Mouse (Mus musculus) midbrain, postnatal 0 days (tissue): ENCODE measurements around the gene Taf1. TPM values are rescaled to one million over a fixed set of nuclear protein-coding genes. Genes with fewer than 3 reads are reported as not detected.

Source experiments
- ATAC-seq: fragments of 200-750 bp; cut with Nextera tagmentation; 2 replicates; pipeline ENCODE4 v1.8.0; 2017; ENCODE audit warnings: moderate number of reproducible peaks, mild to moderate bottlenecking, moderate TSS enrichment, moderate library complexity; ENCODE audit not compliant: low FRiP score
- DNase-seq: peaks from one replicate; pipeline ENCODE4 v3.0.0-alpha.2; 2015; ENCODE audit warnings: low spot score
- H3K27ac ChIP-seq: fragments of 300-500 bp; sonication (generic); 2 replicates; pipeline ENCODE4 v1.5.1; 2014; ENCODE audit warnings: low read depth, mild to moderate bottlenecking, low read length, mixed read lengths
- H3K27me3 ChIP-seq: fragments of 300-500 bp; sonication (generic); 2 replicates; pipeline ENCODE4 v1.6.1; 2014; ENCODE audit warnings: low read length, control low read depth, mixed read lengths; ENCODE audit not compliant: insufficient read depth
- H3K36me3 ChIP-seq: fragments of 300-500 bp; sonication (generic); 2 replicates; pipeline ENCODE4 v1.6.1; 2014; ENCODE audit warnings: low read length, control low read depth, mixed read lengths; ENCODE audit not compliant: insufficient read depth
- H3K4me1 ChIP-seq: fragments of 300-500 bp; sonication (generic); 2 replicates; pipeline ENCODE4 v1.6.1; 2014; ENCODE audit warnings: mild to moderate bottlenecking, control low read depth, antibody characterized with exemption, low read length, mixed read lengths; ENCODE audit not compliant: insufficient read depth
- H3K4me2 ChIP-seq: fragments of 300-500 bp; sonication (generic); 2 replicates; pipeline ENCODE4 v1.6.1; 2014; ENCODE audit warnings: low read depth, mild to moderate bottlenecking, low read length, mixed read lengths; ENCODE audit not compliant: poor library complexity, severe bottlenecking
- H3K4me3 ChIP-seq: fragments of 300-500 bp; sonication (generic); 2 replicates; pipeline ENCODE4 v1.5.1; 2014; ENCODE audit warnings: low read depth, mild to moderate bottlenecking, low read length, moderate library complexity
- H3K9ac ChIP-seq: fragments of 300-500 bp; sonication (generic); replicated peaks from 2 replicates; pipeline ENCODE4 v1.6.1; 2014; ENCODE audit warnings: mild to moderate bottlenecking, low read length, moderate library complexity, mixed read lengths; ENCODE audit not compliant: poor library complexity, severe bottlenecking
- H3K9me3 ChIP-seq: fragments of 300-500 bp; sonication (generic); 2 replicates; pipeline ENCODE4 v1.6.1; 2016; ENCODE audit warnings: low read length, control low read depth
- CTCF ChIP-seq: IDR thresholded peaks from 2 replicates; pipeline ENCODE4 v1.5.1; 2016; ENCODE audit warnings: antibody characterized with exemption, mild to moderate bottlenecking
- WGBS: fragments of 180-500 bp; shearing (Covaris S2); extraction: QIAGEN DNeasy Blood & Tissue Kit; methylation state at CpG from one replicate; pipeline ENCODE4 v1.1.7; 2014; 5-methylcytosine and 5-hydroxymethylcytosine counted together
- polyA plus RNA-seq: library from polyadenylated mRNA; unstranded; fragments of >200 nt; fragmentation: Nextera tagmentation; extraction: Ambion mirVana; gene quantifications from 2 replicates; pipeline ENCODE4 v1.2.1, GENCODE M21; 2015
- total RNA-seq: library from RNA; depleted of rRNA; stranded (reverse); fragments of >200 nt; gene quantifications from 2 replicates; pipeline ENCODE4 v1.2.3, GENCODE M21; 2014

Gene Taf1
- total and polyA plus RNA-seq, 2 experiments from 2014 or later = 13.4 to 25.6 TPM

DNA sequence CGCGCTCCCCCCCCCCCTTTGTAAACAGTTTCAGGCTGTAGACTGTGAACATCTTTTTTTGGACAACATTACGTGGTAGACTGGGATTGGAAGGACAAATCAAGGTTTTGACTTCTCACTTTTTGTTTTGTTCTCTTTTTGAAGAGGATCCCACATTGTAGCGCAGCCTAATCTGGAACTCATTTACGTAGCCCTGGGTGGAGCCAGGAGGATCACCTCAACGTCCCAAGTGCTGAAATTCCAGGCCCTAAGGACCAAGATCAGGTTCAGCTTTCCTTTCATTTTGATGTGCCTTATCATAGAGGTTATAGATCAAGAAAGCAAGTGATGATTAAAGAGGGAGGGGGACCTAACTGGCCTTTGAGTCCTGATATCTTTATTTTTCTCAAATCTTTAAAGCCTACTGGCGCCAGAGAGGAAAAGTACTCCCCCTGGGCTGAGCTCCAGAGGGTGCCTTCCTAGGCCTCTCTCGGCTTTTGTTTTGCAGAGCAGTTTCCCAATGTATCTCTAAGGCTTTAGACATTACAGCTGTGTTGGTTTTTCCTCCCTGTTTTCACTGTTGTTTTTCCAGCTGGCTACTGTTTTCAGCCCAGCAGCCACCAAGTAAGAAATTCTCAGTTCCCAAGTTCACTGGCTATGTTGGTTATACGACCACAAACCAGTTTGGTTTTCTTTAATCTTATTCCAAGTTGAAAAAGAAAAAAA is 104.4 kb downstream of the Taf1 start:
- WGBS = 34% methylated on average over 7 of the region's 9 CpGs
- DNase-seq (no peak), ATAC-seq (no peak)
- H3K9me3 ChIP-seq = no peaks in the 10 kb centered on the region
- peaks cover 3% of the 10 kb centered on the region; the same call in 1 of the 2 replicates for H3K27me3 ChIP-seq
- H3K4me1 ChIP-seq = no peaks in the 10 kb centered on the region
- no peak overlapping the region for H3K4me2 ChIP-seq
- H3K36me3 ChIP-seq = no peaks in the 10 kb centered on the region
- no peak overlapping the region for H3K27ac ChIP-seq
- no peak for TF ChIP-seq CTCF
- H3K4me3 ChIP-seq = no peak overlapping the region
- H3K9ac ChIP-seq = no peak overlapping the region

DNA sequence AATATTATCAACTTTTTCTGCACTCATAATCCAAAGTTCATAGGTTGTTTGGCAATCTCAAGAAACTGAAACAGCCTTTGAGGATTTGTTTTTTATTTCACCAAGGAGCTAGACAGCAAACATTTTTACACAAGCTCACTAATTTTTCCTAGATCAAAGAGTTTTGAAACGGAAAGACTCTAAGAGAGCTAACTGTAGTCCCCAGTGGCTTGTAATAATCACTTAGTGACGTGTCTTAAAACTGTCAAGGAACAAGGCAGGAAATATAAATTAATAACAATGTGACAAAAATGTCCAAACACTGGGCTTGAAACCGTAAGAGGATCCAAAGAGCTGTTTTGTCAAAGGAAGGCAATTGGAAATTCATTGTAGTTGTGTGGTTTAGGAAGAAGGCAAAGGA is 106.3 kb downstream of the Taf1 start:
- Histone ChIP-seq H3K27ac (no peak overlapping the region), H3K27me3 (peaks cover 3% of the 10 kb centered on the region; the same call in 1 of the 2 replicates), H3K9ac (no peak overlapping the region), H3K36me3 (no peaks in the 10 kb centered on the region), H3K9me3 (no peaks in the 10 kb centered on the region), H3K4me1 (no peaks in the 10 kb centered on the region), H3K4me3 (peak overlapping the region; percentile 59; the same call in 1 of the 2 replicates), H3K4me2 (peak overlapping the region; percentile 42)
- 29% methylated on average over 3 of the region's 3 CpGs for whole genome bisulfite sequencing
- ATAC-seq (no peak), DNase-seq (no peak)
- TF ChIP-seq CTCF = no peak

DNA sequence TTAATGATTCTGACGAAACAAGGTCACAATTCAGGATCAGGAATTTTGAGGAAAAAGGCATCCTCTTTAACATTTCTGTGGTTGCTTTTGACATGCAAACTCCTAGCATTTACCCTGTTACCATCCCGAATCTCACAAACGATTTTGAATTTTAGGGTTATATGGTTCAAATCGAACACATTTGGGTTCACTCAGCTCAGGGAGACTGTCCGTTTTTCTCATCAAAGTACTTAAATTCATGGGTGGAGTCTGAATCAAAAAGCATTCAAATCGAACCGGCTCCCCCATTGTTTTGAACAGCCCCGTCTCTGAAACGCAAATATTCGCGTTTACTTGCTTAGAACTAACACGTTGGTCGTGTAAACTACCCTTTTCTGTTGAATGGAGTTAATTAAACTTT is 106.8 kb downstream of the Taf1 start:
- no peak for ATAC-seq
- Histone ChIP-seq H3K4me3 (peak overlapping the region; percentile 59), H3K36me3 (no peaks in the 10 kb centered on the region), H3K9me3 (no peaks in the 10 kb centered on the region), H3K4me2 (peak overlapping the region; percentile 42), H3K9ac (no peak overlapping the region), H3K27me3 (peaks cover 3% of the 10 kb centered on the region; the same call in 1 of the 2 replicates), H3K4me1 (no peaks in the 10 kb centered on the region), H3K27ac (no peak overlapping the region)
- 18% methylated on average over 13 of the region's 13 CpGs for WGBS
- no peak for TF ChIP-seq CTCF
- DNase-seq = no peak

DNA sequence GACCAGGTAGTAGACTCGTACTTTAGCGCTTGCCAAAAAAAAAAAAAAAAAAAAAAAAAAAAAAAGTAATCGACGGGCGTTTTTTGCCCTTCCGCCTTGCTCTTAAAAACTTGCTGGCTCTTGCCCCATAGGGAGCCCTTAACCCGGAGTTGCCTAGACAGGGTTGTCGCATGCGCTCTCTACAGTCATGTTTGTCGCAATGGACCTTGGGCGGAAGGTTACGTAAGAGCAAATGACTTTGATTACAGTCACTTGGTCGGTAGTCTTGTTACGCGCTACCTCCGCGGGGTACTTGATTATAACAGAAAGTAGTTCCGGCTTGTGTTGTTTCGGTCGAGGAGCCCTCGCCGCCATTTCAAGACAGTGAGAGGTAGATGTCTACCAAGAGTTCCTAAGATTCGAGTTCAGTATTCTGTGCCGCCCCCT is 107.2 kb downstream of the Taf1 start, which contains the start of gene Ogt:
Gene Ogt (plus strand): TSS at position 320 of the 426 bp plus-strand sequence.
- DNase-seq = peak; percentile 97
- no peak for TF ChIP-seq CTCF
- no peaks in the 10 kb centered on the region for H3K9me3 ChIP-seq
- peak within 1 kb of the TSS; percentile 59 for H3K4me3 ChIP-seq
- peak; percentile 90 for ATAC-seq
- H3K27ac ChIP-seq = peak within 1 kb of the TSS; percentile 86
- H3K4me1 ChIP-seq = no peaks in the 10 kb centered on the region
- 13% methylated on average over 24 of the region's 24 CpGs for WGBS
- H3K4me2 ChIP-seq = peak within 1 kb of the TSS; percentile 51
- H3K27me3 ChIP-seq = peaks cover 3% of the 10 kb centered on the region; the same call in 1 of the 2 replicates
- peak within 1 kb of the TSS; percentile 74 for H3K9ac ChIP-seq
- no peaks in the 10 kb centered on the region for H3K36me3 ChIP-seq

DNA sequence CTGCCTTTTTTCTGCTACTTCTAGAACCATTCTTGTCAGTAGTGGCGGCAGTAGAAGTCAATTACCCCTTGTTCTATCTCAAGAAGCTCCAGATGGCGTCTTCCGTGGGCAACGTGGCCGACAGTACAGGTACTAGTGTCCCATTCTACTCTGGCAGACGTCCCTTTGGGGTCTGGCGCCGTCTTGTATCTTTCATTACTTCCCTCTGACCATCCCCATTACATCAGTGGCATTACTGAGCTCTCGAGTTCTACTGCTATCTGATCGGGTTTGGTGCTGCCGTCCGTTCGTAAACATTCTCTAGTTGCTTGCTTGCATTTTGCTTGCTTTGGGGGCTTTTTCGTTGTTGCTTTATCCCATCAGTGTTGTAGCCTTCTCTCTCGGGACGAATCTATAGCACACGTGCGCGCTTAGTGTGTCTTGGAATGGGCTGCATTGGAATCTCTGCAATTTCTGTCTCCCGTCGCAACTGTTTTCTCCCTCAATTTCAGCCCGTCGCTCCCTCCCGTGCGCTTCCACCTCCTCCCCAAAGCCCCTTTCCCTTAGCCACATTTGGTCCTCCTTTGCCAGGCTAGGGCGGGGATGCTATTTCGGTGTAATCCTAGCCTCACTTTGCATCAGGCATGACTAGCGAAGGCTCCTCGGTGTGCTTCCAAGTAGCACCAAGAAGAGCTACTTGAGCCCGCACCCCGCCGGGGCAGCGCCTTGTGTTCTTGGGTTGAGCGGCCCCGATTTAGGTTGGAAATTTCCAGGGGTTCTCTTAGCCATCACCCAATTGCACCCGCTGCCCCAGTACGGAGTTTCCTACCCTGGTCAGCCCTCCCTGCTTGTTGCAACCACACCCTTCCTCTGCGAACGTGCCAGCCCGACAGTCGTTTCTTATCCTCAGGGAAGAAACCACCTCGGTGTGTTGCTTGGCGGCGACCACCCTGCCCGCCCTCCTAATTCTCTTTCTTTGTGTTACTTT is 107.9 kb downstream of the Taf1 start:
- 16% methylated on average over 45 of the region's 45 CpGs for WGBS
- peaks cover 3% of the 10 kb centered on the region; the same call in 1 of the 2 replicates for H3K27me3 ChIP-seq
- DNase-seq = peak; percentile 36

More for the DNA sequence above, 107.9 kb downstream of the Taf1 start:
- H3K4me1 ChIP-seq = no peaks in the 10 kb centered on the region
- H3K4me2 ChIP-seq = peak overlapping the region; percentile 51
- no peak for TF ChIP-seq CTCF
- H3K9me3 ChIP-seq = no peaks in the 10 kb centered on the region
- ATAC-seq = peak; percentile 57
- H3K27ac ChIP-seq = peak overlapping the region; percentile 86
- peak overlapping the region; percentile 74 for H3K9ac ChIP-seq
- H3K36me3 ChIP-seq = no peaks in the 10 kb centered on the region
- peak overlapping the region; percentile 59 for H3K4me3 ChIP-seq
